Mouse (Mus musculus) T-helper 1 cell (primary cell): ENCODE data around the gene Atg7.

Experiments used
- in situ Hi-C: fragments of 300-600 bp; cut with MboI, MseI; formaldehyde crosslinking; loops from one replicate; pipeline ENCODE4 v1.15.1; 2025; ENCODE audit warnings: high pct_unique_total_duplicates

Gene Atg7

GRCm38 (mm10) chr6:114781415-114782240 is 138.7 kb downstream of the Atg7 start:
- in situ Hi-C loops, result no loop called here

GRCm38 (mm10) chr6:114782486-114782885 is 139.6 kb downstream of the Atg7 start:
- in situ Hi-C loops, result no loop called here

- in situ Hi-C loops, result no loop called here
Observed at GRCm38 (mm10) chr6:114786461-114786860, 143.6 kb downstream of the Atg7 start.

GRCm38 (mm10) chr6:114787606-114788005 is 144.7 kb downstream of the Atg7 start:
- in situ Hi-C loops, result no loop called here

- in situ Hi-C loops, result no loop called here
Observed at GRCm38 (mm10) chr6:114788663-114789062, 145.8 kb downstream of the Atg7 start.

- in situ Hi-C loops, result loop anchor here (10.0 kb wide), 1 partner anchor 1285 kb away; the partner anchor contains the start of gene Prrt3
Observed at GRCm38 (mm10) chr6:114790084-114790483, 147.2 kb downstream of the Atg7 start.

GRCm38 (mm10) chr6:114790902-114791301 is 148.0 kb downstream of the Atg7 start:
- in situ Hi-C loops, result loop anchor here (10.0 kb wide), 1 partner anchor 1286 kb away; the partner anchor contains the start of gene Prrt3

- in situ Hi-C loops, result loop anchor here (10.0 kb wide), 1 partner anchor 1287 kb away; the partner anchor contains the start of gene Prrt3
Observed at GRCm38 (mm10) chr6:114791846-114792245, 148.9 kb downstream of the Atg7 start.

DNA sequence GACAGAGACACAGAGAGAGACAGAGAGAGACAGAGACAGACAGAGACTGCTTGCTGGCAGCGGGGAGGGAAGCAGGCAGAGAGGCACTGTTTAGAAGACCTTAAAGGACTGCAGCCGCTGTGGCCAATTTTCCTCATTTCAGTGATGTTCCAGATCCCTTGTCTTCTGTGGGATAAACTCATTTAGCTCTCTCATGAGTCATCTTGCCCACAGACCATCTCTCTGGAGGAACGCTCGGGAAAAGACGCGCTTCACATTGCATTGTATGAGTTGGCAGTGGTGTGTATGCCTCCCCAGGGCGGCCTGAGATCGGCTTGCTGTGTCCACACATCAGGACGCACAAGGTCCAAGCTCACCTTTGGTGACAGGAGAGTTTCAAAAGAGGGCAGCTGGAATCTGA is 151.8 kb downstream of the Atg7 start:
- in situ Hi-C loops, result loop anchor here (10.0 kb wide), 1 partner anchor 1290 kb away; the partner anchor contains the start of gene Prrt3

DNA sequence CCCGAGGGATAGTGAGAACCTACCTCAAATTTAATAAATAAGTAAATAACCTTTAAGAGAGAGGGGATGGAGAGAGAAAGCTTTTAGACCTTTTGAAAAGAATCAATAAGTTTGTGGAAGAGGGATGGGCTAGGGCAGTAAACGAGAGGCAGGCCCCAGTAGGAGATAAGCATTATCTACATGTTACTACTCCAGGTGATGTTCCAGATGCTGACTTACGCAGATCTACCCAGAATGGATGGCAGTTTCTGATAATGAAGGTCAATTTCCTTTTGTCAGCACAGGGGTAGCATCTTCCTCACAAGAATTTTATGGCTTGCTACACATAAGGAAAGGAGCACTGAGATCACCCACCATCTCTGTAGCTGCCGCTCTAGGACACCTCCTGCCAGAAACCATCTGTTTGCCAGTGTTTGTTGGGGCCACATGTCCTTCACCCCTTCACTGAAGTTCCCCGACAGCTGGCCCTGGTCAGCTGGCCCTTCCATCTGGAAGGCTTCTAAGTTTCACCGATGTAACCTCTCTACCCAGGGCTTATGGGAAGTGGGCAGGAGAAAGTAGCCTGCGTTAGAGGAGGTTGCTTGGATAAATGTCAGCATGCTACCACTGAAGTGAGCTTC is 152.9 kb downstream of the Atg7 start:
- in situ Hi-C loops, result loop anchor here (10.0 kb wide), 1 partner anchor 1291 kb away; the partner anchor contains the start of gene Prrt3

GRCm38 (mm10) chr6:114797901-114798300 is 155.0 kb downstream of the Atg7 start:
- in situ Hi-C loops, result loop anchor here (10.0 kb wide), 1 partner anchor 1293 kb away; the partner anchor contains the start of gene Prrt3

DNA sequence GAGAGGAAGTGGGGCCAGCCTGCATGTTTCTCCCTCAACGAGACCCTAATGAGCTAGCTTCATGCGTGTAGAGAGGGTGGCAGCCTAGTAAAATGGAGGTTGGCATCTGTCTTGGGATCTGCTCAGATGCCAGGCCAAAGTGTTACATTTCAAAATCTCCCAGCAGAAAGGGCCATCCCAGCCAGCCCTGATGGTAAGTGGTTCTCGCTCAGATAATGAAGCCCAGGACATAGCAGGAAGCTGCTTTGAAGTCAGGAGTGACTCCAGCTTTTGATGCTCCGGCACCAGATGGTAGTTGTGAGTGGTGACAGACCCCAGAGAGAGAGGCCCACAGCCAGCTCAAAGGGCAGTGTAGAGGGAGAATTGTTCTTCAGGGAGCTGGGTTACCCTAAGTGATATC is 155.8 kb downstream of the Atg7 start:
- in situ Hi-C loops, result loop anchor here (10.0 kb wide), 1 partner anchor 1294 kb away; the partner anchor contains the start of gene Prrt3

DNA sequence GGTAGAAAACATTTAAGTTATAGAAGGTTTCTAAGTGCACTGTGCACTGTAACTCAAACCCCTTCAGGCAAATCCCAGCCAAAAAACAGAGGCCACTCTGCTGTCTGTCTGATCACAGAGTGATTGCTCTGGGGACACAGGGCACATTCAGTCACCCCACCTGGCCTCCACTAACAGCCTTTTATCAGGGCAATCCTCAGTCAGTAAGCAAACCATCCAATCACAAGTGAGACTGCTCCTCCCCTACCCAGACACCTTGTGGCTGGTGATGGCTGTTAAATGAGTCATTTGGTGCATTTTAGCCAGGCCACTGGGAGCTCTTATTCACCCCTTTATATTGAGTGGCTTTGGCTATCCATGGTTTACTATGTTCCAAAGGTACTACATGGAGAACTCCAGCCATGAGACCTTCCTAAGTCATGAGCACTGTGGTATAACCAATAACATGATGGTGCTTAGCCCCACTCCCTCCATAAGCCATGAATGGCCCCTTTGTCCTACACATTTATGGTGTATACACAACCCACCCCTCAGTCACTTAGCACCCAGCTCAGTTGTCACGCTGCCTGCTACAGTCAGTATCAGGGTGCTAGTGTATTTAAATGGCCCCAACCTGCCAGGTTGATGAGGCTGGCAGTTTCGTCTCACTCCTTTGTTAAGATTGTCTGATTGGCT is 157.5 kb downstream of the Atg7 start:
- in situ Hi-C loops, result no loop called here

DNA sequence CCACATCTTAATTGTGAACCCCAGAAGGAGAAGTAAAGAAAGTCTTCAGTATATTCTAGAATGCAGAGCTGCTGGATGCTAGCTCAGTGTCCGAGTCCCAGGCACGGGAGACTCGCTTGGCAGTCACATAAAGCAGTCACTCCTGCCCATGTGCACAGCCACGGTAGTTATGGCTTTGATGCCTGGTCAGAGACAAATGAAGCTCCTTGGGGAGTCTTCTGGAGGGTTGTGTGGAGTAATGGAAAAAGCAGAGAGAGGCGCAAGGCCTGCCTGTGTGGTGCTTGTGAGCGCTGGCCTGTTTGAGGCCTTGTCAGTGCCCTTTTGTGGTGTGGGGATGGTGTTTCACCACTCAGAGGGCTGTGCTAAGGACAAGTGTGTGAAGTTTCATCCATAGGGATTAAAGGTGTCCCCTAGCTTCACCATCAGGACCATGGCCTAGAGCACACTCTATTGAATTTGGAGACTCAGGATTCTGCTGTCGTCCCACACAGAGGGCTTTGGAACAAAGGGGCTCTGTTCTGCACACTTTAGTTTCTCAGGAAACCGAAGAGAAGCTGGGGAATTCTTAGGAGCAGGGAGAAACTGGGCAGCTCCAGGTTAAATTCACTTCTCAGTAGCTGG is 161.1 kb downstream of the Atg7 start:
- in situ Hi-C loops, result no loop called here

DNA sequence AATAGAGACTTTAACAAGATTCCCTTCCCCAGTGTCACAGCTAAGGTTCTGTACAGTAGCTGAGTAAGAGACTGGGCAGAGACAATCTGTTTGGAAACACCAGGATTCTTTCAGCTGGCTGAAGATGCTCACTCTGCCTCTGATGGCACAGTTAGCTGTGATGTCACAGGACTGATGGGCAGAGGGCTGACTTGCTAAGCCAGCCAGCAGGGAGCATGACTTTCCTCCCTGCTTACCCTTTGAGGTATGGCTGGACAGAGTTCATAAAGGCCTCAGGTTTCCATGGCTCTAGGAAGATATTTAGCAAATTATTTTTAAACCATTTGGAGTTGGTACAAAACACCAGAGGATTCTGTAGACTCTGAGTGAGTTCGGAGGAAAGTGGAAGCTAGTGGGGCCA is 162.0 kb downstream of the Atg7 start:
- in situ Hi-C loops, result no loop called here

DNA sequence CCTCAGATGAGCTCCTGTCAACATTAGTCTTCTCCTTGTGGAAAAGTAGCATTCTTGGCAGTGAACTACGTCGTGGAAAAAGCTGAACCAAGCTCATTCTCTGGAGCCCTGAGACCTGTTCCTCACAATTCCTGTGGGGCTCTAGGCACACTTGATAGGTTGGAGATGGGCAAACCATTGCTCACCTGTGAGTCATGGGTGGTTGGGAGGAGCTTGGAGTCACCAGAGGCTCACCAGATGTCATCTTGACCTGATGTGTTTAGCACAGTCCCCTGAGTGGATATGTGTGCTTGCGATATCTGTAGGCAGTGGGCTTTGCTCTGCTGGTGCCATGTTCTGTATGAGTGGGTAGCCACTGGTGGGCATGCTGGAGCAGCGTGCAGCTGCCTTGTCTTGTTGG is 163.0 kb downstream of the Atg7 start:
- in situ Hi-C loops, result no loop called here

DNA sequence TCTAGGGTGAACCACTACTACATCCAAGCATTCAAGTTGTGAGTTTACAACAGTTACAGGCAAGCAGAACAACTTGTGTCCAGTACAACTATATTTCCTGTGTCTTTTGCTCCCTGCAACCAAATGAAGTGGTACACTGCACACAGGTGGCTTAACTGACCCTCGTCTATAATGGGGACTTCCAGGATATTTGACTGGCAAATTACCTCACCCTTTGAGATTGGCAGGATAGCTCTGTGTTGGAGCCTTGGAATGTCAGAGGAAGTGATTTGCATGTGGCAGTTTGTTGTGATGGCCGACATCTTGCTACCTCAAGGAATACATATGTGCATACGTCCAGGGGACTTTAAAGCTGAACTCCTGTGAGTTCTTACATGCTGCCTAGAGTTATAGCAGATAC is 164.6 kb downstream of the Atg7 start:
- in situ Hi-C loops, result no loop called here

GRCm38 (mm10) chr6:114808654-114809430 is 165.9 kb downstream of the Atg7 start:
- in situ Hi-C loops, result no loop called here

- in situ Hi-C loops, result no loop called here
Observed at GRCm38 (mm10) chr6:114809431-114809811, 166.5 kb downstream of the Atg7 start.

DNA sequence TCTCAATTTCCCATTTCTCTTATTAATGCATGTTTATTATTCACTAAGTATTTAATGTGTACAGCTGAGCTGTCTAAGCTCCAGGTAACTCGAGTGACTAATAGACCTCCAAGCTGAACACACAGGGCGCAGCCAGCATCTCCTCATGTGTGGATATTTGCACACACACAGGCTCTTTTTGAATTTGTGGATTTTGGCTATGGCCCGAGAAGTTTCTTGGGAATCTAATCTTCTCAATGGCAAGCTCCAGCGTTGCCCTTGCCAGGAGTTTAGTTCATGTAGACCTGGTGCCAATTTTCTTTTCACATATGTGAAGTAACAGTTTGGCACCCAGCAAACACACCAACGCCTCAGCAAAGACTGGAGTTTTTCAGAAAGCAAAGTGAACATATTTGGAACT is 169.4 kb downstream of the Atg7 start:
- in situ Hi-C loops, result no loop called here

DNA sequence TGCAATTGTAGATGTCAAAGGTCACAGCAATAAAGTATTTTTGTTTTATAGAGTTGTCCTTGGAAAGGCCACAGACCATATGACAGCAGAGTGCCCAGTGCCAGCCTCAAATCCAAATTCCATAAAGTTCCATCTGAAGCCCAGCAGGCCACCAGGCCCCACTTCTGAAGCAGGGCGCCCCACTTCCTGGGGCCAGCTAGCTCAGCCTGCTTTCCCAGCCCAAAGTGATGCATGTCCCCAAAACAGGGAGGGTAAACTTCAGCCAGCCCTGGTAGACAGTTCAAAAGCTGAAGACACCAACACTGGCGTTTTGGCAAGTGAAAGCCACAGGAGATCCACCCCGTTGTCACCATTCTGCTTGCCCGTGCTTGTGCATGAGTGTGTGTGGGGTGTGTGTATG is 169.9 kb downstream of the Atg7 start:
- in situ Hi-C loops, result no loop called here
